Mouse (Mus musculus) gastrocnemius, postnatal 36 days (tissue): ENCODE measurements around the gene Ccdc97. TPM values are rescaled to one million over a fixed set of nuclear protein-coding genes. Genes with fewer than 3 reads are reported as not detected.

Experiments
- DNase-seq, 2 experiments: peaks; one replicate each; pipeline ENCODE4 v3.0.0; 2022
- intact Hi-C: fragments of 180-260 bp; cut with DNase I; formaldehyde crosslinking; loops from one replicate; pipeline ENCODE4 v1.15.1; 2025
- long read RNA-seq, 2 experiments: library from polyadenylated mRNA; stranded (forward); transcript quantifications; one replicate each; pipeline ENCODE4 v2.0.0; 2021
- total RNA-seq, 2 experiments: library from RNA; stranded (reverse); gene quantifications; 2 replicates each; pipeline ENCODE4 v1.2.3; 2021

Gene Ccdc97
- 10 to 100 TPM; 37.2 to 38.2 TPM for total RNA-seq
- long read RNA-seq, experiment 1, transcript Ccdc97-201 (5 exons, 3,032 nt): major isoform, 6 of 15 reads
- long read RNA-seq, experiment 1, partial matches to known transcripts: 0 of 15 reads
- long read RNA-seq, experiment 1, other reads (novel, unspliced or antisense): 9 of 15 reads
- long read RNA-seq, experiment 2, transcript Ccdc97-201 (5 exons, 3,032 nt): major isoform, 9 of 20 reads
- long read RNA-seq, experiment 2, partial matches to known transcripts: 3 of 20 reads
- long read RNA-seq, experiment 2, other reads (novel, unspliced or antisense): 8 of 20 reads

GRCm38 (mm10) chr7:25718788-25719417, at the start of gene Ccdc97:
Ccdc97 (minus strand) TSS chr7:25719088.
- intact Hi-C loops: no loop called here
- DNase-seq: peak; percentile 90 to 91

GRCm38 (mm10) chr7:25768229-25768628, 49.3 kb upstream of the Ccdc97 start:
- intact Hi-C loops: no loop called here
- DNase-seq: no peak

DNA sequence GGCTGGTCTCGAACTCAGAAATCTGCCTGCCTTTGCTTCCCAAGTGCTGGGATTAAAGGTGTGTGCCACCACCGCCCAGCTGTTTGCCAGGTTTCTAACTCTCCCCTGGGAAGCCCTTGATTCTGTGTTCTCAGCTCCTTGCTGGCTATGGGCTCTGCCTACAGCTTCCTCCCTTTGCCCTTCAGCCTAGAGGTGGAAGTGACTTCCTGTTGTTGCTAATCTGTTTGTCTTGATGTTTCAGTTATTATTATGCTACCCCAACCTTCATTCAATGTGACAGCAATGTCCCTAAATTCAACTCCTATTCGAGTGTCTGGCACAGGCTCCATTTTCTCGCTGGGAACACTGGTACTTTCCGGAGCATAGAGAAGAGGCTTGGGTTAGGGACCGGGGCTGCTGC, 47.2 kb upstream of the Ccdc97 start:
- no peak for DNase-seq
- intact Hi-C loops: no loop called here

GRCm38 (mm10) chr7:25764221-25764620, 45.3 kb upstream of the Ccdc97 start:
- intact Hi-C loops: loop anchor here (1.0 kb wide), 1 partner anchor 27 kb away; no protein-coding TSS in a partner anchor
- no peak for DNase-seq

DNA sequence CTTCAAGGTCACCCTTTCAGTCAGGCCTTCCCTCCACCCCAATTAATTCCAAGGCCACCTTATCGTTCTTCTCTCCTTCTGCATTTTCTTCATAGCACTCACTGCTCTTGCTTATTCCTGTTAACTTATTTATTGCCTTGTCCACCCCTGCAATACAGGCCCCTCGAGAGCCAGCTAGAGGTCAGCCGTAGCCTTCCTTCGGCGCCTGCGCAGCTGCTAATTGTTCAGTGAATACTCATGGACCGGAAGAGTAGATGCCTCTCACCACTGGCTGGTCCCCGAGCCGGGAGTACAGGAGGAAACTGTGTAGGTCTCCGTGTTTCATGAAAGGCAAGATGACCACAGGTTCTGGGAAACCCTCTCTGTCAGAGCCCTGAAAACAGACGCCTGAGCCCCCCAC, 44.8 kb upstream of the Ccdc97 start:
- intact Hi-C loops: loop anchor here (1.0 kb wide), 1 partner anchor 28 kb away; no protein-coding TSS in a partner anchor
- no peak for DNase-seq

- intact Hi-C loops: loop anchor here (2.0 kb wide), 1 partner anchor 15 kb away; no protein-coding TSS in a partner anchor
- DNase-seq: no peak
These were observed 42.5 kb upstream of the Ccdc97 start for GRCm38 (mm10) chr7:25761354-25761753.

GRCm38 (mm10) chr7:25756011-25756410, 37.1 kb upstream of the Ccdc97 start:
- intact Hi-C loops: loop anchor here (1.0 kb wide), 1 partner anchor 49 kb away; no protein-coding TSS in a partner anchor
- DNase-seq: peak; percentile 88 to 91

DNA sequence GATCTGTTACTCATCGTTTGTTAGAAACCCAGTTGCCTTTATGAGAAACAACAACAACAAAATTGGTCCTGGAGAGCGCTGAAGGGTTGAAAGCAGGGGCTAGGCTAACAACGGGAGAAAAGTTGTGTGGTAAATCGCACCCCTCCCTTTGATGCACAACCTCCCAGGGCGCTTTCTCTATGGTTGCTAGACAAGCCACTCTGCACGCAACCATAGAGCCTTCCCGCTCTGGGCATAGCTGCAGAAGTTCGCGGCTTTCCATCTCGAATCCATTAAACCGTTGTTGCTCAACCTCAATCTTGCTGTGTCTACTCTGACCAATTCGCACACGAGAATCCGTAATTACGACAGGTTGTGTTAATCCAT, 36.6 kb upstream of the Ccdc97 start:
- intact Hi-C loops: no loop called here

DNA sequence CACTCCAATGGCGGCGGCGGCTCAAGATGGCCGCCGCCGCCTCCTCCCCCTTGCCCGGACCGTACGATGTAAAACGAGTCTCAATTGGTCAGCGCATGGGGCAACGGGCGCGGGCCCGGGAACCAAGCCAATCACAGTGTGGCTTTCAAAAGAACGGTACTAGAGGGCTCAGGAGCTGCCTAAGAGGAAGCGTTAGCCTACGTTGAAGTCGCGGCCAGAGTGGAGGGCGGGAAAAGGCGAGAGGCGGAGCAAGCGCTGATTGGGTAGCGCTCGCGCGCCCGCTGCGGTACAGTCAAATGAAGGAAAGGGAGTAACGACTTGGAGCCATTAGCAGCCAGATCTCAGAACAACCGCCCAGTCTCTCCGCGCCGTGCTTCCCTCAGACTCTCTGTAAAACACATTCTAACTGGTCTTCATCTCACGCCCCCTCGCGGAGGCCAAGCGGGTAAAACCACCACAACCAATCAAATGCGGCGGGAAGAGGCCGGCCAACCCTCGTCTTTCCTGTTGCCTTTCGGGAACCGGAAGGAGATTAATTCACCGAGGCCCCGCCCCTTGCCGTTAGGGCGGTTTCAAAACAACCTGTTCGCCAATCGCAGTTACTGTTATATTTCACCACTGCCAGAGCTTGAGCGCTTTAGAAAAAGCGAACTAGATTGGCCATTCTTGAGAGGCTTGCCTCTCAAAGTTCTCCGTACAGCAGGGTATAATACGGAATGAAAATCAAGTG, 36.0 kb upstream of the Ccdc97 start, which contains the start of gene Hnrnpul1:
Gene Hnrnpul1, minus strand, starts transcription at position 20 of the 730 bp plus-strand sequence.
- intact Hi-C loops: no loop called here
- DNase-seq: peak; percentile 97 to 99

More for the DNA sequence above, 36.6 kb upstream of the Ccdc97 start:
- no peak for DNase-seq

DNA sequence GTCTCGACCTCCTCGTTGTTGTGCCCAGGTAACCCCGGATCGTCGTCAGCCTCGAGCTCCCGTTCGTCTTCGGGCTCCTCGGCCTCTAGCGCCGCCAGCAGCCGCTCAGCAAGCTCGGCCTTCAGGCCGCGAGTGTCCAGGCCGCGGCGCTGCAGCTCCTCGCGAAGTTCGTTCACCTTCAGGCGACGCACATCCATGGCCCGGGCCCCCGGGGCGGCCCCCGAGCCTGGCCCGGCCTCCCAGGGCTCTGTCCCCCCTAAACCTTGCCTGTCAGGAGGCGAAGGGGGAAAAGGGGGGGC, 35.5 kb upstream of the Ccdc97 start:
- intact Hi-C loops: no loop called here
- no peak for DNase-seq

- no peak for DNase-seq
- intact Hi-C loops: no loop called here
These were observed 35.0 kb upstream of the Ccdc97 start for GRCm38 (mm10) chr7:25753643-25754438.

GRCm38 (mm10) chr7:25753076-25753475, 34.2 kb upstream of the Ccdc97 start:
- DNase-seq: no peak
- intact Hi-C loops: no loop called here

GRCm38 (mm10) chr7:25746844-25747243, 28.0 kb upstream of the Ccdc97 start:
- no peak for DNase-seq
- intact Hi-C loops: no loop called here

GRCm38 (mm10) chr7:25738277-25738676, 19.4 kb upstream of the Ccdc97 start:
- intact Hi-C loops: no loop called here

GRCm38 (mm10) chr7:25736920-25737319, 18.0 kb upstream of the Ccdc97 start:
- no peak for DNase-seq
- intact Hi-C loops: no loop called here

More at GRCm38 (mm10) chr7:25738277-25738676, 19.4 kb upstream of the Ccdc97 start:
- DNase-seq: no peak

GRCm38 (mm10) chr7:25734991-25735390, 16.1 kb upstream of the Ccdc97 start:
- intact Hi-C loops: no loop called here
- no peak for DNase-seq

GRCm38 (mm10) chr7:25731294-25732055, 12.6 kb upstream of the Ccdc97 start:
- intact Hi-C loops: no loop called here
- no peak for DNase-seq

- intact Hi-C loops: no loop called here
- peak; percentile 60 to 62 for DNase-seq
These were observed 11.0 kb upstream of the Ccdc97 start for GRCm38 (mm10) chr7:25729862-25730261.

DNA sequence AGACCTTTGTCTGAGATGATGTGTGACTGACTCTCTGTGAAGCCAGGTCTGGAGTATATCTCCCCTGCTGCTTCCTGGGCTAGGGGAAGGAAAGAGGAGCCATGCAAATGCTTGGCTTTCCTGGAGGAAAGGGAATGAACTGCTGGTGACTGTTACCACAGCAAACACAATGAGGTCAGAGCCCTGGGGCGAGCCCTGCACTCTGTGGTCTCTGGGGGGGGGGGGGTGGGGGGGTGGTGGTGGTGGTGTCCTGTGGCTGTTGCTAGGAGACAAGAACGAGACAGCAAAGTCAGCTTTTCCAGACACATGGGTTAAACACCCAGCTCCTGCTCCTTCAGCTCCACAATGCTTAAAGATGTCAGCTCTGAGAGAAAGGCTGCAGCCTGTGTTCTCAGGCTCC, 10.5 kb upstream of the Ccdc97 start:
- intact Hi-C loops: no loop called here
- no peak for DNase-seq

- DNase-seq: no peak
- intact Hi-C loops: no loop called here
These were observed 8.9 kb upstream of the Ccdc97 start for GRCm38 (mm10) chr7:25727800-25728199.
